10 mouse cellular contexts compared by ENCODE assay signal in the genomic region with DNA sequence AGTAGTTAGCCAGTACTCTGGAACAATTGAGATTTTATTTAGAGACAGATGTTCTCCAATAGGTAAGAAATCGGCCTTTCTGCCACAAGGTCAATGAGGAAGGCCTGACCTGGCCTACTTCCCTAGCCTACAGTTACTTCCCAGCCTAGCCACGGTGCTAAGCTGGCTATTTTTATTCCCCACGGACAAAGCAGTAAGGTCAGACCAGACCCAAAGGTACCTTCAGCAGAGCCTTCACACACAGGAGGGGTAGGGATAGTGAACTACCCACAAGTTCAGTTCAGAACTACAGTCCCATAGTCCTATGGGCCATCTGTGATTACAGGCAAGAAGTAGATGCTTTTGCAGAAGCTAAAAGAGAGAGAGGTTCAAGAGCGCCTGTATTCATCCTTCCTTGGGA. TPM values are rescaled to one million over a fixed set of nuclear protein-coding genes. Genes with fewer than 3 reads are reported as not detected.
DNase-seq lines count a peak whose midpoint lies in the region; ATAC-seq and TF ChIP-seq lines count a peak whose summit lies in the region.
"Had no signal": no experiment of that assay in that cellular context is flagged by ENCODE, and none has a peak within 500 bp of the region (broad histone marks: within the 10 kb centered on the region; RNA-seq: fewer than 3 reads in every experiment).

No protein-coding gene starts in this region.

- peaks cover 10% of the 10 kb centered on the region; the same call in 1 of the 2 replicates for H3K4me1 ChIP-seq in lung, postnatal 0 days (ENCODE audit: insufficient read depth, low read depth, low read length)
- H3K4me1 ChIP-seq in limb, embryonic 12.5 days (replicated peaks) = peaks cover 25% of the 10 kb centered on the region
- peaks cover 11% of the 10 kb centered on the region; the same call in 1 of the 2 replicates for H3K4me1 ChIP-seq in stomach, embryonic 15.5 days

- peaks cover 13% of the 10 kb centered on the region for H3K36me3 ChIP-seq in lung, postnatal 0 days (ENCODE audit: insufficient read depth, low read length)
- H3K36me3 ChIP-seq in limb, embryonic 12.5 days = peaks cover 49% of the 10 kb centered on the region
- H3K36me3 ChIP-seq in stomach, embryonic 15.5 days = peaks cover 33% of the 10 kb centered on the region

- 48% methylated on average over 4 of the region's 4 CpGs for WGBS in lung, postnatal 0 days
- 69% methylated on average over 4 of the region's 4 CpGs for WGBS in limb, embryonic 12.5 days
- 65% methylated on average over 4 of the region's 4 CpGs for WGBS in stomach, embryonic 15.5 days

- no peak for TF ChIP-seq CTCF in lung, postnatal 0 days (IDR thresholded peaks at IDR 0.05)

- DNase-seq in lung, postnatal 0 days (ENCODE audit: low spot score) = no peak
- DNase-seq in lung, postnatal 14 days = no peak
- peak; percentile 43 for DNase-seq in heart, adult 8-10 months (ENCODE audit: low spot score)
- DNase-seq in left cerebral cortex, adult 18-20 months (ENCODE audit: low spot score in 2 of 2) = no peak
- DNase-seq in gastrocnemius, adult 18-20 months (ENCODE audit: low spot score) = no peak
- DNase-seq in spleen, postnatal 10 days (ENCODE audit: low spot score in 2 of 2) = no peak
- DNase-seq: kidney, postnatal 4 days; thymus, postnatal 4 days had no signal

- H3K27me3 ChIP-seq in lung, postnatal 0 days (replicated peaks; ENCODE audit: insufficient read depth, low read length) = no peaks in the 10 kb centered on the region
- no peaks in the 10 kb centered on the region for H3K27me3 ChIP-seq in limb, embryonic 12.5 days
- no peaks in the 10 kb centered on the region for H3K27me3 ChIP-seq in stomach, embryonic 15.5 days (replicated peaks)

- H3K27ac ChIP-seq in lung, postnatal 0 days (ENCODE audit: low read length) = peak overlapping the region; percentile 90
- peak overlapping the region; percentile 94 for H3K27ac ChIP-seq in limb, embryonic 12.5 days
- H3K27ac ChIP-seq in stomach, embryonic 15.5 days = peak overlapping the region; percentile 90

- no peaks in the 10 kb centered on the region for H3K9me3 ChIP-seq in lung, postnatal 0 days (ENCODE audit: low read length)
- no peaks in the 10 kb centered on the region for H3K9me3 ChIP-seq in limb, embryonic 12.5 days
- no peaks in the 10 kb centered on the region for H3K9me3 ChIP-seq in stomach, embryonic 15.5 days

- H3K9ac ChIP-seq in lung, postnatal 0 days (replicated peaks; ENCODE audit: low read depth) = 0 out of 2 replicates have a peak overlapping the region, but pooled peaks have one; percentile 36
- H3K9ac ChIP-seq in limb, embryonic 12.5 days (replicated peaks) = no peak overlapping the region
- no peak overlapping the region for H3K9ac ChIP-seq in stomach, embryonic 15.5 days

- H3K4me3 ChIP-seq in lung, postnatal 0 days (ENCODE audit: low read depth, low read length) = no peak overlapping the region
- H3K4me3 ChIP-seq in limb, embryonic 12.5 days (replicated peaks) = no peak overlapping the region
- H3K4me3 ChIP-seq in stomach, embryonic 15.5 days (replicated peaks) = no peak overlapping the region

- no peak for ATAC-seq in lung, postnatal 0 days
- ATAC-seq in limb, embryonic 12.5 days (ENCODE audit: insufficient number of reproducible peaks, insufficient read depth, low FRiP score, low TSS enrichment, low read depth) = no peak
- no peak for ATAC-seq in stomach, embryonic 15.5 days (ENCODE audit: insufficient read depth, low FRiP score, low read depth)

- 0 out of 2 replicates have a peak overlapping the region, but pooled peaks have one; percentile 97 for H3K4me2 ChIP-seq in lung, postnatal 0 days (replicated peaks; ENCODE audit: low read depth, low read length)
- peak overlapping the region; percentile 80 for H3K4me2 ChIP-seq in limb, embryonic 12.5 days
- H3K4me2 ChIP-seq in stomach, embryonic 15.5 days = 0 out of 2 replicates have a peak overlapping the region, but pooled peaks have one; percentile 87

- TF ChIP-seq EP300 in lung, postnatal 0 days (IDR thresholded peaks at IDR 0.05) = no peak

RNA-seq across cellular contexts. Expression of a gene that starts 1.0 kb away (rescaled TPM):
- polyA plus RNA-seq in lung, postnatal 0 days (2015; fragmentation: Nextera tagmentation; extraction: Ambion mirVana) = 9.3 and 10.4 TPM in 2 replicates
- 10 to 100 TPM; 18.6 to 21.9 (median 20.8) TPM for total RNA-seq in heart, adult 8-10 months (2022)
- 25.9 and 32.2 TPM in 2 replicates for polyA plus RNA-seq in limb, embryonic 12.5 days (2016; fragmentation: Nextera tagmentation; extraction: Ambion mirVana)
- 18.0 and 20.6 TPM in 2 replicates for polyA plus RNA-seq in stomach, embryonic 15.5 days (2015; fragmentation: Nextera tagmentation; extraction: Ambion mirVana)
- 10 to 100 TPM; 57.3 to 61.0 TPM for total RNA-seq in left cerebral cortex, adult 18-20 months (2021)
- total RNA-seq in gastrocnemius, adult 18-20 months (2021) = 1 to 10 TPM; 6.5 to 8.2 TPM

RNA-seq across cellular contexts. Expression of a gene that starts 21.3 kb away (rescaled TPM):
- 200 TPM in 2 replicates for polyA plus RNA-seq in lung, postnatal 0 days (2015; fragmentation: Nextera tagmentation; extraction: Ambion mirVana)
- 100 to 1,000 TPM; 108 to 125 (median 119) TPM for total RNA-seq in heart, adult 8-10 months (2022)
- 380 and 389 TPM in 2 replicates for polyA plus RNA-seq in limb, embryonic 12.5 days (2016; fragmentation: Nextera tagmentation; extraction: Ambion mirVana)
- 278 and 308 TPM in 2 replicates for polyA plus RNA-seq in stomach, embryonic 15.5 days (2015; fragmentation: Nextera tagmentation; extraction: Ambion mirVana)
- total RNA-seq in left cerebral cortex, adult 18-20 months (2021) = 100 to 1,000 TPM; 209 to 213 TPM
- total RNA-seq in gastrocnemius, adult 18-20 months (2021) = 10 to 100 TPM; 66.7 to 68.2 TPM

RNA-seq across cellular contexts. Expression of a gene that starts 24.2 kb away (rescaled TPM):
- 0.55 and 0.57 TPM in 2 replicates for polyA plus RNA-seq in lung, postnatal 0 days (2015; fragmentation: Nextera tagmentation; extraction: Ambion mirVana)
- total RNA-seq in heart, adult 8-10 months (2022) = 10 to 100 TPM; 22.3 to 32.9 (median 25.1) TPM
- 6.1 and 6.7 TPM in 2 replicates for polyA plus RNA-seq in limb, embryonic 12.5 days (2016; fragmentation: Nextera tagmentation; extraction: Ambion mirVana)
- polyA plus RNA-seq in stomach, embryonic 15.5 days (2015; fragmentation: Nextera tagmentation; extraction: Ambion mirVana) = 2.2 and 2.9 TPM in 2 replicates
- 10 to 100 TPM; 70.5 to 73.8 TPM for total RNA-seq in left cerebral cortex, adult 18-20 months (2021)
- not detected for total RNA-seq in gastrocnemius, adult 18-20 months (2021)

Comparison
In these comparisons a context has a peak if more than half of its experiments do, and no peak if none do; other contexts are left out.
1. RNA of a gene that starts 24.2 kb away (total RNA-seq): 70.5 to 73.8 TPM in left cerebral cortex, adult 18-20 months and 22.3 to 32.9 TPM in heart, adult 8-10 months; not detected in gastrocnemius, adult 18-20 months; every median in the first group is over 10 times any median in the second.
2. Peak in every context shown above with its lines, with median percentiles within 50 percentile points of each other: H3K27ac ChIP-seq and H3K4me2 ChIP-seq.